14 mouse cellular contexts compared by ENCODE assay signal in the genomic region with DNA sequence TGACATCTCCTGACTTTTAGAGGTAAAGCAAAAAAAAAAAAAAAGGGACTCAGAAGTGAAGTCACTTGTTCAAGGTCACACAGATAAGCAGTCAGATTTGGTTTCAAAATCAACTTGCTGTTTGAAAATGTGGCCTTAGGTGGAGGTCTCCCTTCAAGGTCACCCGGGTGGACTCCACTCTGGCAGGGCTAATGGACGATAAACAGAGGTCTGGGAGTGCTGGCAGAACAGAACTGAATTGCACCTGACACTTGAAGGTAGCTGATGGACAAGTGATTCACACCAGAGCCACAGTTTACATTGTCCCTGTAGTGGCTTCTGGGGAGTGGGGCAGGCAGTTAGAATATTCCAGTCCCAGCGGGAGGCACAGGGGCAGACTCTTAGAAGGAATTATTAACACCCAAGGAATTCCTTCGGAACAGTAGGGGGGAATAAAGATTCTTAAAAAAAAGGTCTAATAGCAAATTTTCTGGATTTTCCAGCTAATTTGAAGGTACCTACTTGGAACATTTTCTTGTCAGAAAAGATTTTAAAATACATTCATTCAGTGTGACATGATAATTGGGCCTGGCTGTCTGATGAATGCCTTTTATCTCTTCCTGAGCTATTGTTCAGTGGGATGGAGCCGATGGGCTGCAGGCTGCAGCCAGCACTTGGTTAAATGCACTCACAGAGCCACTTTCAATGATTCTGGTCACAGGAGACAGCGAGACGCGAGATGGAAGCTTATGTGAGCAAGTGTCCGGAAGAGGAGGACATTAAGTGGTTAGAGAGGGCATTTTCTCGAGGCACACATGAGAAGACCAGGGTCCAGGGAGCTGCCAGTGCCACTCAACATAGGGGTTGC. TPM values are rescaled to one million over a fixed set of nuclear protein-coding genes. Genes with fewer than 3 reads are reported as not detected.
DNase-seq lines count a peak whose midpoint lies in the region; ATAC-seq and TF ChIP-seq lines count a peak whose summit lies in the region.
"Had no signal": no experiment of that assay in that cellular context is flagged by ENCODE, and none has a peak within 500 bp of the region (broad histone marks: within the 10 kb centered on the region; RNA-seq: fewer than 3 reads in every experiment).

No protein-coding gene starts in this region.

- no peak for ATAC-seq in midbrain, postnatal 0 days (ENCODE audit: low FRiP score)
- no peak; the same call in 1 of the 2 replicates for ATAC-seq in forebrain, postnatal 0 days
- ATAC-seq in neural tube, embryonic 13.5 days (ENCODE audit: low read depth): no peak

- no peak overlapping the region for H3K9ac ChIP-seq in midbrain, postnatal 0 days (replicated peaks; ENCODE audit: low read length, poor library complexity, severe bottlenecking)
- H3K9ac ChIP-seq in forebrain, postnatal 0 days: no peak overlapping the region
- peak overlapping the region; percentile 41; the same call in 1 of the 2 replicates for H3K9ac ChIP-seq in neural tube, embryonic 13.5 days
- H3K9ac ChIP-seq: hindbrain, embryonic 15.5 days had no signal

- no peak overlapping the region for H3K4me2 ChIP-seq in midbrain, postnatal 0 days (ENCODE audit: low read depth, low read length, poor library complexity, severe bottlenecking)
- H3K4me2 ChIP-seq in forebrain, postnatal 0 days (ENCODE audit: low read depth): no peak overlapping the region
- H3K4me2 ChIP-seq in neural tube, embryonic 13.5 days: no peak overlapping the region
- H3K4me2 ChIP-seq: hindbrain, embryonic 15.5 days had no signal

- no peaks in the 10 kb centered on the region for H3K36me3 ChIP-seq in midbrain, embryonic 10.5 days
- H3K36me3 ChIP-seq in midbrain, postnatal 0 days (ENCODE audit: insufficient read depth, low read length): no peaks in the 10 kb centered on the region
- H3K36me3 ChIP-seq in forebrain, postnatal 0 days (ENCODE audit: insufficient read depth): no peaks in the 10 kb centered on the region
- no peaks in the 10 kb centered on the region for H3K36me3 ChIP-seq in neural tube, embryonic 13.5 days
- H3K36me3 ChIP-seq: hindbrain, embryonic 15.5 days had no signal

- no peak for TF ChIP-seq CTCF in midbrain, postnatal 0 days (IDR thresholded peaks at IDR 0.05)
- TF ChIP-seq CTCF in forebrain, postnatal 0 days (IDR thresholded peaks at IDR 0.05; ENCODE audit: low read depth): no peak

- H3K27me3 ChIP-seq in midbrain, embryonic 10.5 days (ENCODE audit: low read depth, poor library complexity, severe bottlenecking): peaks cover 94% of the 10 kb centered on the region
- 0 out of 2 replicates have a peak, but pooled peaks cover 5% of the 10 kb centered on the region for H3K27me3 ChIP-seq in midbrain, postnatal 0 days (ENCODE audit: insufficient read depth, low read length)
- no peaks in the 10 kb centered on the region for H3K27me3 ChIP-seq in forebrain, postnatal 0 days (ENCODE audit: insufficient read depth, low read length)
- peaks cover 21% of the 10 kb centered on the region for H3K27me3 ChIP-seq in neural tube, embryonic 13.5 days
- H3K27me3 ChIP-seq: hindbrain, embryonic 15.5 days had no signal

- 7% methylated on average over 10 of the region's 10 CpGs for WGBS in midbrain, embryonic 10.5 days
- 19% methylated on average over 10 of the region's 10 CpGs for WGBS in midbrain, postnatal 0 days
- 19% methylated on average over 10 of the region's 10 CpGs for WGBS in forebrain, postnatal 0 days
- WGBS in neural tube, embryonic 13.5 days: 7% methylated on average over 10 of the region's 10 CpGs

- DNase-seq in midbrain, embryonic 10.5 days (ENCODE audit: low spot score): no peak
- no peak for DNase-seq in midbrain, postnatal 0 days (ENCODE audit: low spot score)
- peak; percentile 39 for DNase-seq in embryo, embryonic 11 days
- no peak for DNase-seq in forebrain, postnatal 0 days
- DNase-seq in urinary bladder, postnatal 14 days (ENCODE audit: low spot score): no peak
- DNase-seq in T-cell, adult 2 months (ENCODE audit: low spot score): no peak
- no peak for DNase-seq in thymus, postnatal 0 days (ENCODE audit: low spot score)

- peak overlapping the region; percentile 26; the same call in 1 of the 2 replicates for H3K4me3 ChIP-seq in midbrain, embryonic 10.5 days
- H3K4me3 ChIP-seq in midbrain, postnatal 0 days (ENCODE audit: low read depth, low read length): no peak overlapping the region
- no peak overlapping the region for H3K4me3 ChIP-seq in forebrain, postnatal 0 days (ENCODE audit: low read depth, low read length)
- no peak overlapping the region for H3K4me3 ChIP-seq in neural tube, embryonic 13.5 days
- H3K4me3 ChIP-seq: hindbrain, embryonic 15.5 days had no signal

- H3K4me1 ChIP-seq in midbrain, embryonic 10.5 days: peaks cover 66% of the 10 kb centered on the region
- peaks cover 14% of the 10 kb centered on the region; the same call in 1 of the 2 replicates for H3K4me1 ChIP-seq in midbrain, postnatal 0 days (ENCODE audit: insufficient read depth, low read length)
- H3K4me1 ChIP-seq in forebrain, postnatal 0 days (ENCODE audit: insufficient read depth): peaks cover 26% of the 10 kb centered on the region
- H3K4me1 ChIP-seq in neural tube, embryonic 13.5 days (replicated peaks): peaks cover 51% of the 10 kb centered on the region

- H3K27ac ChIP-seq in midbrain, embryonic 10.5 days (replicated peaks): peak overlapping the region; percentile 63
- no peak overlapping the region for H3K27ac ChIP-seq in midbrain, postnatal 0 days (ENCODE audit: low read depth, low read length)
- H3K27ac ChIP-seq in forebrain, postnatal 0 days (ENCODE audit: low read depth, low read length): peak overlapping the region; percentile 81
- peak overlapping the region; percentile 6; the same call in 1 of the 2 replicates for H3K27ac ChIP-seq in neural tube, embryonic 13.5 days (replicated peaks)
- H3K27ac ChIP-seq: hindbrain, embryonic 15.5 days had no signal

- no peaks in the 10 kb centered on the region for H3K9me3 ChIP-seq in midbrain, embryonic 10.5 days (replicated peaks)
- no peaks in the 10 kb centered on the region for H3K9me3 ChIP-seq in midbrain, postnatal 0 days (ENCODE audit: low read length)
- H3K9me3 ChIP-seq in forebrain, postnatal 0 days (ENCODE audit: low read length): no peaks in the 10 kb centered on the region
- no peaks in the 10 kb centered on the region for H3K9me3 ChIP-seq in neural tube, embryonic 13.5 days
- H3K9me3 ChIP-seq: hindbrain, embryonic 15.5 days had no signal

RNA-seq across cellular contexts. Expression of a gene that starts 28.8 kb away (rescaled TPM):
- 4.6 and 5.1 TPM in 2 replicates for polyA plus RNA-seq in midbrain, embryonic 10.5 days (2016; fragmentation: Nextera tagmentation; extraction: Ambion mirVana)
- 17.6 and 20.3 TPM in 2 replicates for total RNA-seq in midbrain, postnatal 0 days (2014; rRNA removed)
- polyA plus RNA-seq in midbrain, postnatal 0 days (2015; fragmentation: Nextera tagmentation; extraction: Ambion mirVana): 22.6 and 23.6 TPM in 2 replicates
- 56.4 and 57.6 TPM in 2 replicates for total RNA-seq in forebrain, postnatal 0 days (2014; rRNA removed)
- 37.1 and 39.2 TPM in 2 replicates for polyA plus RNA-seq in forebrain, postnatal 0 days (2015; fragmentation: Nextera tagmentation; extraction: Ambion mirVana)
- 14.8 and 16.5 TPM in 2 replicates for polyA plus RNA-seq in neural tube, embryonic 13.5 days (2015; fragmentation: Nextera tagmentation; extraction: Ambion mirVana)
- polyA plus RNA-seq in thymus, postnatal 0 days (2015; fragmentation: Nextera tagmentation; extraction: Ambion mirVana): 20.1 and 21.3 TPM in 2 replicates

RNA-seq across cellular contexts. Expression of a gene that starts 56.7 kb away (rescaled TPM):
- polyA plus RNA-seq in midbrain, embryonic 10.5 days (2016; fragmentation: Nextera tagmentation; extraction: Ambion mirVana): 13.8 and 23.1 TPM in 2 replicates
- 36.5 and 51.6 TPM in 2 replicates for total RNA-seq in midbrain, postnatal 0 days (2014; rRNA removed)
- polyA plus RNA-seq in midbrain, postnatal 0 days (2015; fragmentation: Nextera tagmentation; extraction: Ambion mirVana): 8.5 and 10.3 TPM in 2 replicates
- total RNA-seq in forebrain, postnatal 0 days (2014; rRNA removed): 102 and 123 TPM in 2 replicates
- 41.0 and 55.1 TPM in 2 replicates for polyA plus RNA-seq in forebrain, postnatal 0 days (2015; fragmentation: Nextera tagmentation; extraction: Ambion mirVana)
- 62.8 and 63.8 TPM in 2 replicates for polyA plus RNA-seq in neural tube, embryonic 13.5 days (2015; fragmentation: Nextera tagmentation; extraction: Ambion mirVana)
- polyA plus RNA-seq in thymus, postnatal 0 days (2015; fragmentation: Nextera tagmentation; extraction: Ambion mirVana): not detected in 2 replicates
- total RNA-seq: granulocyte monocyte progenitor cell, adult 5-6 weeks; monocyte, adult 5-6 weeks had no signal
- polyA plus RNA-seq: kidney, embryonic 16.5 days; lung, embryonic 16.5 days; spleen, adult 2 months had no signal
